Mouse (Mus musculus): ENCODE results near the gene Tssk4.

The Tssk4 gene

DNA sequence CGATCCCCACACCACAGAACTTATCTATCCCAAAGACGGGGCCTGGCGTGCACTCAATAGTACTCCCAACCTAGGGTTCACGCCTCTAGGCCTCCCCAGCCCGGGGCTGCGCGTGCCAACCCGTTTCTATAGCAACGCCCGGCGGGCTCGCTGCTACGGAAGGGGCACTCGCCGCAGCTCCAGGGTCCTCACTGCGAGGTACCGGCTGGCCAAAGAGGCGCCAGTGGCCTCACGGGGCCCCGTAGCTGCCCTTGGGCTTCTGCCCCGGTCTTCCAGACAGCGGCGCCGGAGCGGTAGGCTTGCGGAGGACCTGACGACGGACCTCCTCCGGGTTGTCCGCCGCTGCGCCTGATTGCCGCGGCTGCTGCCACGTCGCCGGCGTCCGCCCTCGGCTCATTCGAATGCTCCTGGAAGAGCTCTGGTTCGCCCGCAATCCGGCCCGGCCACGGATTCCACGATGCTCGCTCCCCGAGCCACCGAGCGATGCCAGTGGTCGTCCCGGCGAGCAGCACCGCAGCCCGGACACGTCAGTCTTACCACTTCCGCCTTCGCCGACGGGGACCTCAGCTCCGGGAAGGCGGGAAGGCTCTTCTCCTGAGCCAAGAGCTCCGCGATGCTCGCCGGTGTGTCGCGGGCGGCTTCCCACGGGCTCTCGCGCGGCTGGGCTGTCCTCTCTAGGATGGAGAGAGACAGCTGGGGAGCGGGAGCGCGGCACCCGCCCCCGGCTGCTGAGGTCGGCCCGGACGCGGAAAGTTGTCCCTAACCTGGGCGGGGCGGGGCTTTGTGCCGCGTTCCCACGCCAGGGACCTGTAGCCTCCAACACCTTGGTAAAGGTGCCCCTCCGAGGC, 6.7 kb upstream of the Tssk4 start, which contains the start of gene Tm9sf1:
Gene Tm9sf1 (minus strand): TSS at position 747 of the 848 bp plus-strand sequence.
- peak; percentile 88 for DNase-seq

DNA sequence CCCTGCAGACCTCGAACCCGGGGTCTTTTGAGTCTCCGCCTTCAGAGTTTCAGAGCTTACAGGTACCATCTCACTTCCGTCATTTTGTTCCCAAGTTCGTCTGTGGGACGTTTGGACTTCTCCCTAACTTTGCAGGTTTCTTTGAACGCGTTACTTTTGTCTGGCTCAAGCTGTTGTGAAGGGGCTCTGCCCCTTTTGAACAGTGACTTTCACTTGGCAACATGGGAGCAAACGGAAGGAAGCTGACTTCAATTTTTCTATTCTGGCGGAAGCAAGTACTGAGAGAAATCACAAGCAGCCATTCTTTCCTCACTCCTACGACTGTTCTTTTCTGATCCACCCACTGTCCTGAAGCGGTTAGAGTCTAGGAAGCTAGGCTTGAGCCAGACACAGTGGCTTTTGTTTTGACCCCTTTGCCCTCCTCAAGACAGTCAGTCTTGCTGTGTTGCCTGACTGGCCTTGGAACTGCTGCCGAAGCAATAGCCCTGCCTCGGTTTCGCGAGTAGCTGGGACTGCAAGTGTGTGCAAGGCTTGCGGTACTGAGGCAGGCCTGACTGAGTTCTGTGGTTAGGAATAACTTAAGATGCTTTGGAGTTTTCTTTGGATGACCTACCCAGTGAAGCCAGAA, 5.6 kb upstream of the Tssk4 start:
- no peak for DNase-seq

DNA sequence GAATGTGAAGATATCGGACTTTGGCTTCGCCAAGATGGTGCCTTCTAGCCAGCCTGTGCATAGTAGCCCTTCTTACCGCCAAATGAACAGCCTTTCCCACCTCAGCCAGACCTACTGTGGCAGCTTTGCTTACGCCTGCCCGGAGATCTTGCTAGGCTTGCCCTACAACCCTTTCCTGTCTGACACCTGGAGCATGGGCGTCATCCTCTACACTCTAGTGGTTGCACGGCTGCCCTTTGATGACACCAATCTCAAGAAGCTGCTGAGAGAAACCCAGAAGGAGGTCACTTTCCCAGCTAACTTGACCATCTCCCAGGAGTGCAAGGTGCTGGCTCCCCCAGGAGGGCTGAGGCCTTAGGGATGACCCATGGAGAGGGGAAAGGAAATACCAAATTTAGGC, 1.5 kb downstream of the Tssk4 start:
- DNase-seq, result no peak

DNA sequence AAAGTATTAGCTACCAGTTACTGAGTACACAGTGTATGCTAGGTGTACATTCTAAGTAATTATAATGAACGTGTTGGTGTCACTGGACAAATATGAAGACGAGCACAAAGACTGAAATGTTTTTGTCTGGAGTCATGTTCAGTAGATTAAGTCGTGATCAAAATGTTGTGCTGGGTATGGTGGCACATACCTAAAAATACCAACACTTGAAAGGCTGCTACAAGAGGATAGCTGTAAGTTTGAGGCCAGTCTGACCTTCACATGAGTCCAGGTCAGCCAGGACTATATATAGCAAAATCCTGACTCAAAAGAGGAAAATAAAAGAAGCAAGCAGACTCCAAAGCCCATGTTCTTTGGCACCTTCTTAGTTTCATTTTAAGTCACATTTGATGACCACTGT, 7.0 kb downstream of the Tssk4 start:
- DNase-seq, result no peak

DNA sequence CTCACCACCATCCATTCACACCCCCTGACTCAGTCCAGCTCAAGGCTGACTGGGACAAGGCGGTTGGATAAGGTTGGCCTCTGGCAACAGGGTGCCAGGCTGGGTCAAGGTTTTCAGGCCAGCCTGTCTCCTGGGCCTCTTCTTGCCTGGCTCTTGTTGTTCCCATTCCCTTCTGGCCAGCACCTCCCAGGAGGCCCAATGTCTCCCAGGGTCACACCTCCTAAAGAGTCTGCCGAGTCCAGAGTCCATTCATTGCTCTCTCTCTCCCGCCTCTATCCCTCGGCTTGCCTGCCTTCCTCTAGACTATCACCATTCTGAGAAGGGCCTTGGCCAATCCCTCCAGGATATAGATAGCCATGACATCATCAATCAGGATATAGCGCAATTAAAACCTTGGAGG, 8.0 kb downstream of the Tssk4 start:
- DNase-seq, result no peak

DNA sequence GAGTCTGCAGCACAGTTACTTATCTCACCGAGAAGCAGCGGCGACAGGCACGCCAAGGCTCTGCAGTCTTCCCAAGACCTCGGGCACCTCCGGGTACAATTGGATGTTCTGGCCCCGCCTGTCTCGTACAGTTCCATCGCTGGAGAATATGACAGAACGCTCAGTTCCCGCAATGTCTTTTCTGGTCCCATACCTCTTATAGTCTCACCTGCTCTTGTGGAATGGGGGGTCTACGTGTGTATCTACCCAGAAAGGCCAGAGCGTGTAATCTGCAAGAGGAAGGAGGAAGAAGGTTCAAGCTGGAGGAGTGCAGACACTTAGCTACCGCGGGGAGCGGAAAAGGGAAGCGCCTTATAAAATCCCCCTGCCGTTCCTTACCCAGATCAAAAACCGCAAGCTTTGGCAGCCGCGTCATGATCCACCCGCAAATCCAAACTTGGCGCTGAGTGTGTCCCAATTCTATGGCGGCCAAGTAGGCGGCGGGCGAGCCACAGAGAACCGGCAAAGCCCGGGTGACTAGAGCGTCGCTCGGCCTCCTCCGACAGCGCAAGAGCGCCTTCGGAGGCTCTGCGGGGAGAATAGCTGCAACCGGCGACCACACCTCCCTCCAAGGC, 10.1 kb downstream of the Tssk4 start, which contains the start of gene Mdp1:
Gene Mdp1 (minus strand): TSS at position 549 of the 614 bp plus-strand sequence.
- DNase-seq, result peak; percentile 71

DNA sequence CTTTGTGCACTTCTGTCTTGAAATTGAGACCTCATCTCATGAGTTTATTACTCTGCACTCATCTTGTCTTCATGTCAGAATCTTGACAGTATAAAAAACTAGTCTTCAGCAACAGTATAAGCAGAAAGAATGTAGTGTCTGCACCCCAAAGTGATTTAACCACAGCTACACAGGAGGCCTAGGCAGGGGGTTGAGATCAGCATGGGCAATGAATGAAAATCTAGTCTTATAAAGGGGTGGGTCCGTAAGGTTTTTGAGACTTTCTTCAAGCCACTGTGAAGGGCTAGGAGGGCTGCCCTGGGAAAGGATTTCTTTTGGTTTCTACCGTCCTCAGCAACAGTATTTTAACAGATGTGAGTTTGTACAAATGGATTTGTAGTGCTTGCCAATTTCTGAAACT, 10.7 kb downstream of the Tssk4 start:
- no peak for DNase-seq

DNA sequence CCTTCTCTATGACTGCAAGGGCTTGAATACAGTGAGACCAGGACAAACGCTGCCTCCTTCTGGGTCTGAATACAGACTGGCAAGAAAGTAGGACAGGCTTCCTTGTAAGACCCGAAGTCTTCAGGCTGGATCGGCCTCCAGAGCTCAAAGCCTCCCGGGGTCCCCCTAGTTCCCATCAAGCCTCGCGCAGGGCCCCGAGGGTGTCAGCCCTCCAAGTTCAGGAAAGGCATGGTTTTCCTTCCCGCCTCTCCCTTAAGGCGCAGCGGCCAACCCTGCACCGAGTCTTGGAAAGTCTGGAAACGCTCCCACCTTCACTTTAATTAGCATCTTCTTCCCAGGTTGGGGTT, 21.5 kb downstream of the Tssk4 start:
- no peak for DNase-seq

DNA sequence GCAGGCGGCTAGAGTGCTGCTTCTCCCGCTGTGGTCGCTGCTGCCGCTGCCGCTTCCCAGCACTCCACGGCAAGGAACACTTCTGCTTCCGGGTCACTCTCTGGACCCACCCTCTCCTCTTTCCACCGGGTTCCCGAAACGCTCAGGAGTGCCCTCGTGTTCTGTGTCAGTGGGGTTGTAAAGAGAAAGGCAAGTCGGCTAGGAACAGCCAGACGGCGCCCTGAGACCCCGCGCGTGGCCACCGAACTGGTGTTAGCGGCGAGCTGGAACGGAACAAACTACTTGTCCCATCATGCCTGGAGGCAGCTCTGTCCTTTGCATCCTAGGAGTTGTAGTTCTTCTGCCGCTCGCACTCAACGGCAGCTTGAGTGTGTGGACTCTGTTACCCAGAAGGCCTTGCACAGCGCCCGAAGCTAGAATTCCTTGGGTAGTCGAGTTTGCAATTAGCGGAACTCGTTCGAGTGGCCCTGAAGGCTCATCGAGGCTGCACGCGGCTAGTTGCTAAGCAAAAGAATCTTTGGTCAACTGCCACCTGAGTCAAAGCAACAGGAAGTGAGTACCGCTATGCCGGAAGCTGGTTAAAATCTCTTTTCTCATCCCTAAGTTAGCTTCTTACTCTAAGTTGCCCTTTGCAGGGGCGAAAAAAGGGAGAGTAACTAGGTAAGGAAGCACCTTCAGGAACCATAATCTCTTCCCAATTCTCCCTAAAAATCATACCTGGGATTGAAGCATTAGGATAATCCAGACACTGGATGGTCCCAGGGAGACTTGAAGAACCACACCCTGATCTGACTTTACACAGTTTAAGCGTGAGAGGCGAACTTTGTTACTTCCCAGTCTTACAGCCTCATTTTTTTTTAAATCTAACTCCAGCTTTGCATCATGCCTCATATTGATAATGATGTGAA, 22.1 kb downstream of the Tssk4 start, which contains the start of the genes Gmpr2 and Nedd8:
Gene Gmpr2 (plus strand): TSS at position 109 of the 908 bp plus-strand sequence.
Gene Nedd8 (minus strand): TSS at position 292 of the 908 bp plus-strand sequence.
- DNase-seq, result peak; percentile 89

DNA sequence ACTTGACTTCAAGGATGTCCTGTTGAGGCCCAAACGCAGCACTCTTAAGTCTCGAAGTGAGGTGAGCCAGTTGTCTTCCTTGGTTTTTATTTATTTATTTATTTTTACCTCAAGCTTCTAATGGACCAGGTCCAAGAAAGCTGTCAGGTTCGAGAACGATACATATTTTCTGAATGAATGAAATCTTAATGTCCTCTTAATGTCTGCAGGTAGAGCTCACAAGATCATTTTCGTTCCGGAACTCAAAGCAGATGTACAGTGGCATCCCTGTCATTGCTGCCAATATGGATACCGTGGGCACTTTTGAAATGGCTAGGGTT, 22.7 kb downstream of the Tssk4 start:
- no peak for DNase-seq

DNA sequence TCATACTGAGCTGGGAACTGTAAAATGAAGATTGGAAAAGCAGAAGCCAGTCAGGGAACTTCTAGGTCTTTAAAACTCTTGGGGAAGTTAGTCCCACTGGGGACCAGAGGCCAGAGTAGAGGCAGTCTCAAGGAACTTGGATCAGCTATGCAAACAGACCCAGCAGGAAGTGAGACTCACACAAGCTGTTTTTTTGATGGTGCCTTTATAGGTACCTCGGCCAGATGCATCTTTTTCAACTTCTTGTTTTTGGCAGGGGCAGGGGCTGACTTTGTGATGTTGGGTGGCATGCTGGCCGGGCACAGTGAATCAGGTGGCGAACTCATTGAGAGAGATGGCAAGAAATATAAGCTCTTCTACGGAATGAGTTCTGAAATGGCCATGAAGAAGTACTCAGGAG, 27.6 kb downstream of the Tssk4 start:
- no peak for DNase-seq

DNA sequence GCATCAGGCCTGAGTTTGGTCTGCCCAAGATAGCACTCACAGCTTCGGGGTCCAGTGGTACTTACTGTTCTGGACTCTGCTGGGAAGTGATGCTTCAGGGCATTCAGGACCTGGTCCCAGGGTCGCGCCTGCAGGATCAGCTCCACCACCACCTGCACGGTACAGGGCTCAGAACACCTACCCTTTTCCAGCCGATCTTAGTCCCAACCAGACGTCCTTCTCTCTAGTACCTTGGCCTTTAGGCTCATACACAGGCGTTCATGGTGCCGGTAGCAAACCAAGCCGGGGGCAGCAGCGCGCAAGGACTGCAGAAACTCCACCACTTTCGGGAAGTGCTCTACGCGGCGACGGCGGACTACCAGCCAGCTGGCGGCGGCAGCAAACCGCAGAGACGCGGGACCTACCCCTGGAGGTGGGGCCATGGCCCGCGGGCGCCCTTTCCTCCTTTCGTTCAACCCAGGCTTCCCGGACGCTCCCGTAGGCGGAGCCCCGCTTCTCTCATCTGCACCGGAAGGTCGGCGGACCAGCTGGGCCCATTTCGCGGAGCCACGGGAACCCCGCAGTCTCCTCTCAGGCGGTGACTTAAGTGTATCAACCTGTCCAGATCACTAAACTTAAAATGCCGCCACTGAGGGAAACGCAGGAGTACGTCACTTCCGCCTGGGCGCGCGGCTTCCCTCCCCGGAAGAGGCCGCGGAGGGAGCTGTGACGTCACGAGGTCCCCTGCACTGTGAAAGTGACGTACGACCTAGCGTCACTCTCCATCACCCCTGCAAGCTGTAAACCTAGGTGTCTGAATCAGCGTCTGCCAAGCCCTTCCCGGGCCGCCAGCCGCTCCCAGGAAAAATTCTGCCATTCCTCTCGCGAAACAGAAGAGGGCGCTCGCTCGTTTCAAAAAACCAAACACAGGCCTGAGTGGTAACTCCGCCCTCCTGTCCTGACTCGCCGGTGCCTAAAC, 31.5 kb downstream of the Tssk4 start, which contains the start of gene Tinf2:
Gene Tinf2 (minus strand): TSS at position 661 of the 958 bp plus-strand sequence.
- peak; percentile 96 for DNase-seq

DNA sequence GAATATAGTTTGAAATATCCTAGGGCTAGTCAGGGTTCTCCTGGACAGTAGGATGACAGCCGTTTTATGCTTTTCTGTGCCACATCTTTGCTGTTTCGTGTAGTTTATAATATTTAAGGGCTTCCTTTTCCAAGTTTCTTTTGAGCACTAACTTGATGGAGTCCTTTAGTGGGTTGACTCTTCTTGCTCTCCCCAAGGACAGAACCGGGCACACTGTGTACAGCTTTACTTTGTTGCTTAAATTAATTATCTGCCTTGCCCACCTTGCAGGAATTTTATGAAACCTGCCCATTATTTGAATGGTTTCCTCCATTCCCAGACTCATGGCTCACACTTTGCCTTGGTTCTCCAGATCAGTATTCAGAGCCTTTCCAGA, 32.1 kb downstream of the Tssk4 start:
- no peak for DNase-seq

DNA sequence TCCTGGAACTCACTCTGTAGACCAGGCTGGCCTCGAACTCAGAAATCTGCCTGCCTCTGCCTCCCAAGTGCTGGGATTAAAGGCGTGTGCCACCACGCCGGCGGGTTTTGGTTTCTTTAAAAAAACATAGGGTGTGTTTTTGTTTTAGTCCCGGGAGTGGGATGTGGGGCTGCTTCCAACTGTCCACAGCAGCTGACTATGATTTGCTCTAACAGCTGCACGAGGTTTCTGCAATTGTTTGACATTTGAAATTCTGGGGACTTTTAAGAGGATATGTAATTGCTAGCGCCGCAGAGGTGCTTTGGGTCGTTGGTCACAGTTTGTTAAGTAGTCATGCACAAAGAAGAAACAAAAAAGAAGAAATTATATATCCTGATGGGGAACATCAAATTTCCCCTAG, 39.4 kb downstream of the Tssk4 start:
- DNase-seq, result no peak

DNA sequence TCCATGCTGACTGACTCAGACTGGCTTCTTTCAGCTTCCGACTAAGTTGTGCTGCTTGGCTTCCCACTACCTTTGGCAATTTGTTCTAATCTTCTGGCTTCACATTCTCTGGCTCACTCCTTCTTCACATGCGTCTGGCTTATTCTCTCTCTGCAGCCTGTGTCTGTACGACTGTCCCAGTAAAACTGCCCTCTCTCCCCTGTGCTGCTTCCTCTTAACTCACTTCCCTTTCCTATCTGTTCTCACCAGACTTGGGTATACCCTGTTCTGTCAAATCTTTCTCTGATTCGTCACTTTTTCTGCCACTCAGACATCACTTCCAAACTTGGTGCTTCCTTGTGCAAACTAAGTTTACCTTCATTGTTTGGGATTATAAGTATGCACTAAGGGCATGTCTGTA, 47.2 kb downstream of the Tssk4 start:
- no peak for DNase-seq

DNA sequence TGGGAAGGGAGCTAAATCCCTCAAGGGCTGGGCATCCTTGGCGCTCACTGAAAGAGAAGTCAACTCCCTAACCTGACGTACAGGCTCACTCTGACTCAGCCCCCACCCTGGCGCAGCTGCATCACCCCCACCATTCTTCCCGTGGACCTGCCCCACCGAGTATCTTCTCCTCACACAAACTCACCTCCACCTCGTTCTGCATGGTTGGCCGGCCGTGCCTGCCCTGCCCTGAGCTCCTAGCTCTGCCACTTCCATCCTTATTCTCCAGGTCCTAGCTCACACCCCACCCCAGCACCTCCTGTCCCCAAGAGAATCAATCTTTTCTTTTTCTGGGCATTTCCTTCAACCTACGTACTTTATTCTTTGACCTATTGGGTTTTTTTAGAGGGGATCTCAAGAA, 51.1 kb downstream of the Tssk4 start:
- no peak for DNase-seq

All from cerebellum, adult 8-10 months (tissue).